Mouse (Mus musculus) limb, embryonic 12.5 days (tissue): ENCODE results near the gene Casc3. TPM values are rescaled to one million over a fixed set of nuclear protein-coding genes. Genes with fewer than 3 reads are reported as not detected.
A peak's percentile ranks its signal among the peaks of the same experiment; 100 is the strongest.
"Not testable (repeated sequence)": the region's sequence is repeated elsewhere in the genome, so short reads cannot be mapped to it uniquely, and the experiment has no call there.

ENCODE experiments used
- ATAC-seq: fragments of 200-750 bp; cut with Nextera tagmentation; 2 replicates; pipeline ENCODE4 v1.8.0; 2017; ENCODE audit warnings: low read depth, moderate TSS enrichment; ENCODE audit not compliant: insufficient number of reproducible peaks, insufficient read depth, low FRiP score, low TSS enrichment
- H3K27ac ChIP-seq: fragments of 300-500 bp; sonication (generic); 2 replicates; pipeline ENCODE4 v1.5.1; 2016; ENCODE audit warnings: mild to moderate bottlenecking, moderate library complexity
- H3K27me3 ChIP-seq: fragments of 300-500 bp; sonication (generic); 2 replicates; pipeline ENCODE4 v1.6.1; 2016; ENCODE audit warnings: mild to moderate bottlenecking, moderate library complexity
- H3K36me3 ChIP-seq: fragments of 300-500 bp; sonication (generic); 2 replicates; pipeline ENCODE4 v1.6.1; 2016; ENCODE audit warnings: mild to moderate bottlenecking, moderate library complexity
- H3K4me1 ChIP-seq: fragments of 300-500 bp; sonication (generic); replicated peaks from 2 replicates; pipeline ENCODE4 v1.6.1; 2016
- H3K4me2 ChIP-seq: fragments of 300-500 bp; sonication (generic); 2 replicates; pipeline ENCODE4 v1.6.1; 2016; ENCODE audit warnings: mild to moderate bottlenecking, moderate library complexity
- H3K4me3 ChIP-seq: fragments of 300-500 bp; sonication (generic); replicated peaks from 2 replicates; pipeline ENCODE4 v1.5.1; 2016; ENCODE audit warnings: mild to moderate bottlenecking
- H3K9ac ChIP-seq: fragments of 300-500 bp; sonication (generic); replicated peaks from 2 replicates; pipeline ENCODE4 v1.6.1; 2016; ENCODE audit warnings: mild to moderate bottlenecking, moderate library complexity
- H3K9me3 ChIP-seq: fragments of 300-500 bp; sonication (generic); 2 replicates; pipeline ENCODE4 v1.6.1; 2016; ENCODE audit warnings: mild to moderate bottlenecking, moderate library complexity
- WGBS: fragments of 180-500 bp; shearing (Covaris S2); methylation state at CpG from one replicate; pipeline ENCODE4 v1.1.7; 2016; 5-methylcytosine and 5-hydroxymethylcytosine counted together
- polyA plus RNA-seq: library from polyadenylated mRNA; unstranded; fragments of >200 nt; fragmentation: Nextera tagmentation; extraction: Ambion mirVana; gene quantifications from 2 replicates; pipeline ENCODE4 v1.2.1, GENCODE M21; 2016

Gene Casc3
- polyA plus RNA-seq, 1 experiment from 2014 or later: 48.1 TPM

GRCm38 (mm10) chr11:98820968-98821367 is 16.3 kb downstream of the Casc3 start:
- no peak for ATAC-seq
- H3K36me3 ChIP-seq: peaks cover 99% of the 10 kb centered on the region
- no peak overlapping the region for H3K4me2 ChIP-seq
- no peak overlapping the region for H3K27ac ChIP-seq
- WGBS: 93% methylated on average over 5 of the region's 5 CpGs
- H3K4me1 ChIP-seq: no peaks in the 10 kb centered on the region
- H3K9me3 ChIP-seq: no peaks in the 10 kb centered on the region
- H3K27me3 ChIP-seq: no peaks in the 10 kb centered on the region
- no peak overlapping the region for H3K4me3 ChIP-seq
- H3K9ac ChIP-seq: no peak overlapping the region

GRCm38 (mm10) chr11:98826071-98826470 is 21.4 kb downstream of the Casc3 start:
- not testable (repeated sequence) for H3K9ac ChIP-seq, ATAC-seq, H3K4me1 ChIP-seq, H3K27ac ChIP-seq, H3K9me3 ChIP-seq, H3K4me2 ChIP-seq, H3K4me3 ChIP-seq, H3K27me3 ChIP-seq
- H3K36me3 ChIP-seq: peaks cover 97% of the 10 kb centered on the region
- WGBS: 100% methylated on average over 2 of the region's 2 CpGs

- ATAC-seq: no peak
- H3K27ac ChIP-seq: no peak overlapping the region
- no peaks in the 10 kb centered on the region for H3K4me1 ChIP-seq
- no peaks in the 10 kb centered on the region for H3K9me3 ChIP-seq
- H3K36me3 ChIP-seq: peaks cover 97% of the 10 kb centered on the region
- no peak overlapping the region for H3K9ac ChIP-seq
- no peaks in the 10 kb centered on the region for H3K27me3 ChIP-seq
- 91% methylated on average over 2 of the region's 2 CpGs for WGBS
- H3K4me2 ChIP-seq: no peak overlapping the region
- H3K4me3 ChIP-seq: no peak overlapping the region
These were observed 23.2 kb downstream of the Casc3 start for GRCm38 (mm10) chr11:98827877-98828276.

GRCm38 (mm10) chr11:98829091-98829775 is 24.5 kb downstream of the Casc3 start:
- H3K4me2 ChIP-seq: no peak overlapping the region
- H3K27ac ChIP-seq: no peak overlapping the region
- no peaks in the 10 kb centered on the region for H3K4me1 ChIP-seq
- H3K9ac ChIP-seq: no peak overlapping the region
- no peak for ATAC-seq
- H3K9me3 ChIP-seq: no peaks in the 10 kb centered on the region
- H3K27me3 ChIP-seq: no peaks in the 10 kb centered on the region
- H3K4me3 ChIP-seq: no peak overlapping the region
- peaks cover 96% of the 10 kb centered on the region for H3K36me3 ChIP-seq
- 78% methylated on average over 12 of the region's 12 CpGs for WGBS

GRCm38 (mm10) chr11:98829875-98830274 is 25.2 kb downstream of the Casc3 start:
- 78% methylated on average over 4 of the region's 4 CpGs for WGBS
- H3K36me3 ChIP-seq: peaks cover 96% of the 10 kb centered on the region
- ATAC-seq: no peak
- peaks cover 4% of the 10 kb centered on the region; the same call in 1 of the 2 replicates for H3K4me1 ChIP-seq
- H3K4me2 ChIP-seq: no peak overlapping the region
- H3K9ac ChIP-seq: no peak overlapping the region
- no peaks in the 10 kb centered on the region; the same call in 1 of the 2 replicates for H3K27me3 ChIP-seq
- no peak overlapping the region for H3K27ac ChIP-seq
- no peak overlapping the region for H3K4me3 ChIP-seq
- H3K9me3 ChIP-seq: no peaks in the 10 kb centered on the region

- H3K9me3 ChIP-seq: no peaks in the 10 kb centered on the region
- peaks cover 36% of the 10 kb centered on the region for H3K27me3 ChIP-seq
- H3K27ac ChIP-seq: no peak overlapping the region
- H3K4me2 ChIP-seq: no peak overlapping the region
- H3K4me1 ChIP-seq: peaks cover 20% of the 10 kb centered on the region
- H3K9ac ChIP-seq: no peak overlapping the region
- 51% methylated on average over 5 of the region's 5 CpGs for WGBS
- H3K4me3 ChIP-seq: no peak overlapping the region
- ATAC-seq: no peak
- H3K36me3 ChIP-seq: peaks cover 45% of the 10 kb centered on the region
These were observed 30.6 kb downstream of the Casc3 start for GRCm38 (mm10) chr11:98835296-98835695.

GRCm38 (mm10) chr11:98835725-98836124 is 31.0 kb downstream of the Casc3 start:
- Histone ChIP-seq H3K27ac (no peak overlapping the region), H3K36me3 (peaks cover 41% of the 10 kb centered on the region), H3K9ac (no peak overlapping the region), H3K4me3 (0 out of 2 replicates have a peak overlapping the region, but pooled peaks have one; percentile 80), H3K4me1 (peaks cover 20% of the 10 kb centered on the region), H3K4me2 (0 out of 2 replicates have a peak overlapping the region, but pooled peaks have one; percentile 99), H3K9me3 (no peaks in the 10 kb centered on the region), H3K27me3 (peaks cover 36% of the 10 kb centered on the region)
- ATAC-seq: no peak
- 64% methylated on average over 3 of the region's 3 CpGs for WGBS

GRCm38 (mm10) chr11:98836128-98836527 is 31.4 kb downstream of the Casc3 start:
- peaks cover 20% of the 10 kb centered on the region for H3K4me1 ChIP-seq
- peaks cover 38% of the 10 kb centered on the region for H3K36me3 ChIP-seq
- peak overlapping the region; percentile 99 for H3K4me2 ChIP-seq
- H3K27me3 ChIP-seq: peaks cover 36% of the 10 kb centered on the region
- no peaks in the 10 kb centered on the region for H3K9me3 ChIP-seq
- WGBS: 29% methylated on average over 7 of the region's 7 CpGs
- no peak for ATAC-seq
- H3K4me3 ChIP-seq: peak overlapping the region; percentile 80
- no peak overlapping the region; the same call in 1 of the 2 replicates for H3K9ac ChIP-seq
- H3K27ac ChIP-seq: no peak overlapping the region

- Histone ChIP-seq H3K4me3 (peak within 1 kb of the TSS; percentile 80), H3K27ac (0 out of 2 replicates have a peak within 1 kb of the TSS, but pooled peaks have one; percentile 62), H3K4me1 (peaks cover 20% of the 10 kb centered on the region), H3K9me3 (no peaks in the 10 kb centered on the region), H3K4me2 (peak within 1 kb of the TSS; percentile 99), H3K36me3 (peaks cover 32% of the 10 kb centered on the region), H3K9ac (peak within 1 kb of the TSS; percentile 72), H3K27me3 (peaks cover 36% of the 10 kb centered on the region)
- 1% methylated on average over 48 of the region's 48 CpGs for WGBS
- peak; percentile 88 for ATAC-seq
These were observed 32.0 kb downstream of the Casc3 start, which contains the start of gene Rapgefl1 for GRCm38 (mm10) chr11:98836651-98837141. Rapgefl1 (plus strand) TSS chr11:98836785.

- H3K9ac ChIP-seq: peak overlapping the region; percentile 72
- 0 out of 2 replicates have a peak overlapping the region, but pooled peaks have one; percentile 62 for H3K27ac ChIP-seq
- ATAC-seq: peak; percentile 45
- H3K9me3 ChIP-seq: no peaks in the 10 kb centered on the region
- WGBS: 1% methylated on average over 29 of the region's 29 CpGs
- H3K27me3 ChIP-seq: peaks cover 36% of the 10 kb centered on the region
- peak overlapping the region; percentile 80 for H3K4me3 ChIP-seq
- peaks cover 26% of the 10 kb centered on the region for H3K36me3 ChIP-seq
- peak overlapping the region; percentile 99 for H3K4me2 ChIP-seq
- peaks cover 20% of the 10 kb centered on the region for H3K4me1 ChIP-seq
These were observed 32.6 kb downstream of the Casc3 start for GRCm38 (mm10) chr11:98837231-98837704.

GRCm38 (mm10) chr11:98837917-98838316 is 33.2 kb downstream of the Casc3 start:
- Histone ChIP-seq H3K9ac (peak overlapping the region; percentile 72; the same call in 1 of the 2 replicates), H3K4me2 (peak overlapping the region; percentile 99), H3K4me3 (peak overlapping the region; percentile 80), H3K27me3 (peaks cover 36% of the 10 kb centered on the region), H3K36me3 (peaks cover 20% of the 10 kb centered on the region), H3K9me3 (no peaks in the 10 kb centered on the region), H3K27ac (no peak overlapping the region), H3K4me1 (peaks cover 20% of the 10 kb centered on the region)
- ATAC-seq: no peak
- 45% methylated on average over 11 of the region's 11 CpGs for WGBS
